Mouse (Mus musculus): ENCODE data around the gene Ankmy2. TPM values are rescaled to one million over a fixed set of nuclear protein-coding genes. Genes with fewer than 3 reads are reported as not detected.

Ankmy2 gene
- polyA plus RNA-seq, 1 experiment from 2014 or later, result 33.3 TPM

Other genes starting within 250 kb of the Ankmy2 start
- gene Agr3, start 231.5 kb upstream of the Ankmy2 start, polyA plus RNA-seq (2014; fragmentation: Nextera tagmentation; extraction: Ambion mirVana), result 2.1 and 4.0 TPM in 2 replicates
- gene Agr2, start 164.2 kb upstream of the Ankmy2 start, polyA plus RNA-seq (2014; fragmentation: Nextera tagmentation; extraction: Ambion mirVana), result 3.3 and 7.9 TPM in 2 replicates
- gene Tspan13, start 114.6 kb upstream of the Ankmy2 start, polyA plus RNA-seq (2014; fragmentation: Nextera tagmentation; extraction: Ambion mirVana), result 57.3 and 57.5 TPM in 2 replicates
- gene Bzw2, start 966 bp downstream of the Ankmy2 start, polyA plus RNA-seq (2014; fragmentation: Nextera tagmentation; extraction: Ambion mirVana), result 172 and 198 TPM in 2 replicates
- gene Lrrc72, start 96.3 kb downstream of the Ankmy2 start, polyA plus RNA-seq (2014; fragmentation: Nextera tagmentation; extraction: Ambion mirVana), result not detected in 2 replicates
- gene Sostdc1, start 157.0 kb downstream of the Ankmy2 start, polyA plus RNA-seq (2014; fragmentation: Nextera tagmentation; extraction: Ambion mirVana), result 82.8 and 83.5 TPM in 2 replicates
- 11.4 and 13.6 TPM in 2 replicates for gene Ispd, start 224.3 kb downstream of the Ankmy2 start, polyA plus RNA-seq (2014; fragmentation: Nextera tagmentation; extraction: Ambion mirVana)
- gene D630036H23Rik, start 225.1 kb downstream of the Ankmy2 start, polyA plus RNA-seq (2014; fragmentation: Nextera tagmentation; extraction: Ambion mirVana), result 1.3 and 3.3 TPM in 2 replicates